Mouse (Mus musculus) urinary bladder, adult 2 months (tissue): ENCODE data around the gene Nmral1. TPM values are rescaled to one million over a fixed set of nuclear protein-coding genes. Genes with fewer than 3 reads are reported as not detected.
"Not testable (repeated sequence)": the region's sequence is repeated elsewhere in the genome, so short reads cannot be mapped to it uniquely, and the experiment has no call there.

Source experiments
- DNase-seq: peaks from one replicate; pipeline ENCODE4 v3.0.0; 2022; ENCODE audit warnings: low spot score
- polyA plus RNA-seq: library from polyadenylated mRNA; depleted of rRNA; stranded (reverse); fragments of >200 nt; gene quantifications from 2 replicates; pipeline ENCODE4 v1.2.3, GENCODE M21; 2012; rRNA removed

Nmral1 gene
- polyA plus RNA-seq, result 8.3 and 12.0 TPM in 2 replicates

GRCm38 (mm10) chr16:4718753-4719518 lies at the start of gene Nmral1:
TSS of gene Nmral1 (minus strand) at chr16:4719356.
- peak; percentile 38 for DNase-seq

- no peak for DNase-seq
These were observed 49.6 kb upstream of the Nmral1 start for GRCm38 (mm10) chr16:4768719-4769118.

GRCm38 (mm10) chr16:4767012-4767790 lies 48.0 kb upstream of the Nmral1 start:
- DNase-seq, result no peak

GRCm38 (mm10) chr16:4765852-4766251 lies 46.7 kb upstream of the Nmral1 start:
- no peak for DNase-seq

GRCm38 (mm10) chr16:4763276-4763675 lies 44.1 kb upstream of the Nmral1 start:
- DNase-seq, result no peak

GRCm38 (mm10) chr16:4762437-4762836 lies 43.3 kb upstream of the Nmral1 start:
- DNase-seq, result no peak

GRCm38 (mm10) chr16:4756660-4757335 lies 37.6 kb upstream of the Nmral1 start:
- not testable (repeated sequence) for DNase-seq

GRCm38 (mm10) chr16:4754045-4754444 lies 34.9 kb upstream of the Nmral1 start:
- DNase-seq, result no peak

- DNase-seq, result no peak
These were observed 33.0 kb upstream of the Nmral1 start for GRCm38 (mm10) chr16:4752155-4752554.

- no peak for DNase-seq
These were observed 23.0 kb upstream of the Nmral1 start for GRCm38 (mm10) chr16:4742186-4742585.

GRCm38 (mm10) chr16:4739994-4740393 lies 20.8 kb upstream of the Nmral1 start:
- DNase-seq, result no peak

- no peak for DNase-seq
These were observed 17.1 kb upstream of the Nmral1 start for GRCm38 (mm10) chr16:4736262-4736661.

GRCm38 (mm10) chr16:4730776-4731358 lies 11.7 kb upstream of the Nmral1 start:
- no peak for DNase-seq

GRCm38 (mm10) chr16:4727963-4728362 lies 8.8 kb upstream of the Nmral1 start:
- DNase-seq, result no peak

- no peak for DNase-seq
These were observed 8.4 kb upstream of the Nmral1 start for GRCm38 (mm10) chr16:4727526-4727925.

GRCm38 (mm10) chr16:4726528-4727128 lies 7.5 kb upstream of the Nmral1 start:
- DNase-seq, result peak; percentile 27

GRCm38 (mm10) chr16:4725780-4726527 lies 6.8 kb upstream of the Nmral1 start, which contains the start of gene Hmox2:
TSS of gene Hmox2 (plus strand) at chr16:4726361.
- peak; percentile 95 for DNase-seq

GRCm38 (mm10) chr16:4725266-4725665 lies 6.1 kb upstream of the Nmral1 start:
- no peak for DNase-seq

- DNase-seq, result no peak
These were observed 3.7 kb upstream of the Nmral1 start for GRCm38 (mm10) chr16:4722915-4723209.

GRCm38 (mm10) chr16:4722128-4722914 lies 3.2 kb upstream of the Nmral1 start:
- no peak for DNase-seq
